Mouse (Mus musculus): ENCODE data around the gene Mphosph10.

The Mphosph10 gene

DNA sequence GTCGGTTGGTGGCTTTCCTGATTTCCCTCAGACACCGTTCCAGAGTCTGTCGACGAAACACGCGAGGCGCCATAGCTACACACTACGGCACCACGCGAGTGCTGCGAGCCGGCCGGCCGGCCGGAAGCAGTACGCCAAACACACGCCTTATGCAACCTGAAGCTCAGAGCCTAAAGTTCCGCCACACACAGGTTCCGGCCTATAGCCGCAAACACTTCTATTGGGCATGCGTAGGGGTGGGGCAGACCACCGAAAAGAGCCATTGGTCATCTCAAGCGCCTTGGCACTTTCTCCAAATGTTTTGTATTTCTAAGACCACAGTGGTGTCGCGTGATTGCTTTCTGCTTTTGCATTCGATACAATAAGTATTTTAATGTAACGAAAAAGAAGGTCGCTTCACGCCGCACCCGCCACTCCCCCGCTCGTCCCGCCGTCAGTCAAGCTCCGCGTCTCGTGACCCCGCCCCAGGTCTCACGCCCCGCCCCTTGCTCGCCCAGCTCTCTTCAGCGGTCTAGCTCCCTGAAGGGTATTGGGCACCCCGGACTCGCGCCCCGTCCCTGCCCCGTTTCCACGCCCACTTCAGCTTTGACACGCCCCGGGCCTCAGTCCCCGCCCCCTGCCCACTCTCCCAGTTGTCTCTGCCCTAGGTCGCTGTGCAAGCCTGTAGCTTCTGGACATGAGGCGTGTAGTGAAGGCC, at the start of gene Mphosph10, which contains the start of gene Mcee:
Gene Mphosph10, minus strand, starts transcription at position 147 of the 697 bp plus-strand sequence.
Gene Mcee, plus strand, starts transcription at position 486 of the 697 bp plus-strand sequence.
- peak; percentile 97 to 99 for DNase-seq

DNA sequence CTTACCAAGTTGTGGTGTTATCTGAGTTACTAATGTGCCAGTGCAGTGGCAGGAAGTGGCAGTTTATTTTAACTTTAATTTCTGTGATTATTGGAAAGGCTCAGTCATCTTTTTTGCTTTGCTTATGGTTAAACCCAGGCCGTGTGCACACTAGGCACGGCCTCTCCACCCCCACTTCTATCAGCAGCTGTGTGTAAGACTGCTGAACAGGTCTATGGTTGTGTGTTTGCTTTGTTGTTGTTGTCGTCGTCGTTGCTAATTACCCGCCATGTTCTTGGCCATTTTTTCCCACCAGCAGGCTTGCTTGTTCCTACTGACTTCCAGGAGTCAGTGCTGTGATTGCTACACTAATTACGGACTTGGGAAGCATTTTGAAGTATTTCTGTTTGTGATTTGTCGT, 48.5 kb upstream of the Mphosph10 start:
- DNase-seq: no peak

DNA sequence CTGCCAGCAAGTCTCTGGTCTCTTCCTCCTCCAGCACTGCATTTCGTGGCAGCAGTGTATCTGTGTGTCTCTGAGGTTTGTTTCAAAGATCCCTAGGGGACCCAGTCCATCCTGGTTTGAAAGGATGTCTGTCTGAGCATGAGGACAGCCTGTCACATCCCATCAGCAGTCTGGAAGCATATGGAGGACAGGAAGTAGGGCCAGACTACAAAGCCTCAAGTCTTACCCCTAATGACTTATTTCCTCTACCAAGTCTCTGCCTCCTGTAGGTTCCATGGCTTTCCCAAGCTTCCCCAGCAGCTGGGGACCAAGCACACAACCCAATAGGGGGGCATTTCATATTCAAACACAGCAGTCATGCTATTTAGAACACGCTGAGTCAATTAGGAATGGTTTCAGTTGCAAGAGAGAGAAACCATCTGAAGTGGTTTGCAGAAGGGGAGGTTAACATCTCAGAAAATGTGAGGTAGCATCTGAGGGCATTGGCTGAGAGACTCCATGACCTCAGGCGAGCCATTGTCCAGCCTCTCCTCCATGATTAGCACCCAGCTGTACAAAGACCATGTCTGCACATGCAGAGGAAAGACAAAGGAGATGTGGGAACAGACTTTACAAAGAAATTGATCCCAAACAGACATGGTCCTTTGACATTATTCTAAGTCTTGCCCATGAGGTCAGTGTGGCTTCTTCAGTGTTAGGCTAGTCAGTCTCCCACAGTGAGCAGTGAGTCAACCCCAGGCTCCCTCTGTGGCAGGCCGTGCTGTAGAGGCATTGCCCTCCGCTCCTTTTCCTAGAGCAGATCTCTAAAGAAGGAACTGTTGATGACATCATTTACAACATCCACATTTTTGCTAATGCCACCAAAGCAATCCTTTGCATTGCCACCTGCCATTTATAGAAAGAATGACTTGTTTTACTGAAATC, 47.8 kb upstream of the Mphosph10 start:
- no peak for DNase-seq

DNA sequence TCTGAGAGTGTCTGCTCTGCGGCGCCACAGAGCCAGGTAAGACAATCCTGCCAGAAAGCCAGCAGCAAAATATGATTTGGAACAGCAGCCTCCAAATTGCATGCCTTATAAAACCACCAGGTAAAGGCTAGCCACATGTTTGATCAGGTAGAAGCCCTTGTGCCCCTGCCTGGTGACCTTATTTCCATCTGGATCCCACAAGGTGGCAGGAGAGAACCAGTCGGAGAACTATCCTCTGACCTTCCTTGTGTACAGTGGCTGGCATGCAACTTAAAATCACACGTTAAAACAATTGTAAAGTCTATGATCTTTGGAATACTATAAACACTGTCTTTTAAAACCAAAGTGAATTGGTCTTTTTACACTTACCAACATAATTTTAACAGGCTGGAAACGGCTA, 32.8 kb upstream of the Mphosph10 start:
- no peak for DNase-seq

DNA sequence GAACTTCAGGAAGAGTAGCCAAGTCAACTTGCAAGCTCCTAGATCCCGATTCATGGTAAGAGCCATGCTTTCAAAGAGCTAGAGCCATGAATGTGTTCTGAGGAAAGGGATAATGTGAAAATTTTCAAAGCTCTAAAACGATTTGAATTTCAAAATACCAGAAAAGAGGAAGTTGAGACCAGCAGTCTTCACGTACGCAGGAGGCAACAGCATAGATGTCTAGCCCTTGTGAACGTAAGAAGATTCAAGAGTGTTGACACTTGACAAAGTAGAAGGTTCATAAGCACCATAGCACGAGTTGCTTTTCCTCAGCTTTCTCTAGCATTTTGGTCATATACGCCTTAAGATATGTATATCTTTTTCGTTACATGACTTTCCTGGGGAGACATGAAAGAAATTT, 11.9 kb upstream of the Mphosph10 start:
- DNase-seq: no peak

DNA sequence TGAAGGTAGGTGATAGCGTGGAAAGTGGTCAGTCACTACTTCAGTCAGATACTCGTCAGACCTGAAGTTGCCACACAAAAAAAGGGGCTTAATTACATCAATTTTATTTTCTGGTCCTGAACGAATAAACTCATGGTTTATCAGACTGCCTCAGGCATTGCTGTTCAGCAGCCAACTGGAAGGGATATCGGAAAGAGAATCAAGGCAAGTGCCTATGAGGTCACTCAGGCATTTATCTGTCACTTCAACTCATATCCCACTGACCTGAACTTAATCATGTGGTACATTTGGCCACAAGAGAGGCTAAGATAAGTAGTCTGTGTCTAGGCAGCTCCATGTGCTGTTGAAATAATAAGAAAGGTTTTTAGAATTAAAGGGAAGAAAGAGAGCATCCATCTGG, 10.4 kb upstream of the Mphosph10 start:
- DNase-seq: no peak

DNA sequence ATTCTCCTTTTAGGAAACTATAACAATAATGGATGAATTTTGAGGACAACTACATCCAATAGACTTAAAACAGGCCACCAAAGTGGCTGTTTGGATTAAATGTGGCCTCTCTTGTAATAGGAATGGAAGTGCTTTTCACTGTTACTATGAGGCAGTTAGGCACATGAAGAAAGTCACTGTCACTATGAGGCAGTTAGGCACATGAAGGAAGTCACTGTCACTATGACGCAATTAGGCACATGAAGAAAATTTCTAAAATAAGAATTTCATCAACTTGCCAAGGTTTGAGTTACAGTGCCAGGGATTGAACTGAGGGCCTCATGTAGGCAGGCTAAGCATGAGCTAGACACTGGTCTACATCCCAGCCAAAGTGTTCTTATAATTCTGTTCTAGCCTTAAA, 8.7 kb upstream of the Mphosph10 start:
- DNase-seq: no peak

DNA sequence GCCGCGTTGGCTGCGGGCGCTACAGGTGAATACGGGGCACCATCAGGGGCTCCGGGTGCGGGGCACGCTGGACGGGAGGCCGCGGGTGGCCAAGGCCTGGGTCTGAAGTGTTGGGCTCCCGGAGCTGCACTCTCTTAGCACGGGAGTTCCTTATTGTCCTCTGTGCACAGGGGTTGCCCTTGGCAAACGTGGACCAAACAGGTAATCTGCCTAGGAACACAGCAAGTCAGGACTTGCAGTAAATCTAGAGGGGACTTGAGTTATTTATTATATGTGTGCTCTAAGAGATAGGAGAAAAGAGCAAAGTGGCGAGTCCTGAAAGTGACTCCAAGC, 717 bp upstream of the Mphosph10 start:
- DNase-seq: no peak

DNA sequence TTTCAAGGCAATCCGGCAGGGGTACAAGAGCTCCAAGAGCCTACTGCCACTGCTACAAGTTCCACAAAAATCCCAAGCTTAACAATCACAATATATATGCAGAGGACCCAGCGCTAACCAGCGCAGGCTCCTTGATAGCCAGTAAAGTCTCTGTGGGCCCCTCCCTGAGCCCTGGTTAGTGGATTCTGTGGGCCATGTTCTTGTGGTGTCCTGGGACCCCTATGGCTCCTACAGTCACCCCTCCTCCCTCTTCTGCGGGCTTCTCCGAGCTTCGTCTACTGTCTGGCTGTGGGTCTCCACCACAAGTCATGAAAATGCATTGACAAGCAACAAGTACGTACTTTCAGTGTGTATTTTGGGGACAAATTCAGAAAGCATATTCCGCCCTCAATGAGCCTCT, 589 bp downstream of the Mphosph10 start:
- DNase-seq: peak in 1 of 2 experiments; percentile 4

DNA sequence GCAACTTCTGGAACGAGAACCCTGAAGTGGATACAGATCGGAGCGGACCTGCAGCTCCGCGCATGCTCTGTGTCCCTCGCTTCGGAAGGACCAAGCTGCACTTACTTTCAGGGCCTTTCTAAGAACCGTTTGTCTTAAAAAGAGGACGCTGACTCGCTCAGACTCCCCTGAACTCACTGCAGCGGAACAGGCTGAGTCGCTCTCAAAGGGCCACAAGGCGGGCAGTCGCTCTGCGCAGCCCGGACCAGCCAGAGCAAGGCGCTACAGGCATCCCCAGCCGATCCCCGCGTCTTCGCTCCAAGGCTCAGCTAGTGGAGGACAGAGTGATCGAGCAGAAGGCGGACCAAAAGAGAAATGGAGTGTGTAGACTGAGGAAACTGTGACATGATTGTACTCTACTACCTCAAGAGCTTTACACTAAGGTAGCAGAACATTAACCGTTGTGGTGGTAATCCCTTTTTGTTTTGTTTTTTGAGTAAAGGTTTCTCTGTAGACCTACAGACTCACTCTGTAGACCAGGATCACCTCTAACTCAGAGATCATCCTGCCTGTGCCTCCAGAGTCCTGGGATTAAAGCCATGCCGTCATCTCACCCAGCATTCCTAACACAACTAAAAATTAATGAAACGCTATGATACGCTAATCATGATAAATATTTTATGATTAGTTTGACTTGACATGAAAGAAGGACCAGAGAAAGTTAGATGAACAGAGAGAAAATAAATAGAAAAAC, 18.1 kb downstream of the Mphosph10 start, which contains the start of gene Fan1:
Gene Fan1, minus strand, starts transcription at position 266 of the 733 bp plus-strand sequence.
- peak; percentile 82 to 91 for DNase-seq

DNA sequence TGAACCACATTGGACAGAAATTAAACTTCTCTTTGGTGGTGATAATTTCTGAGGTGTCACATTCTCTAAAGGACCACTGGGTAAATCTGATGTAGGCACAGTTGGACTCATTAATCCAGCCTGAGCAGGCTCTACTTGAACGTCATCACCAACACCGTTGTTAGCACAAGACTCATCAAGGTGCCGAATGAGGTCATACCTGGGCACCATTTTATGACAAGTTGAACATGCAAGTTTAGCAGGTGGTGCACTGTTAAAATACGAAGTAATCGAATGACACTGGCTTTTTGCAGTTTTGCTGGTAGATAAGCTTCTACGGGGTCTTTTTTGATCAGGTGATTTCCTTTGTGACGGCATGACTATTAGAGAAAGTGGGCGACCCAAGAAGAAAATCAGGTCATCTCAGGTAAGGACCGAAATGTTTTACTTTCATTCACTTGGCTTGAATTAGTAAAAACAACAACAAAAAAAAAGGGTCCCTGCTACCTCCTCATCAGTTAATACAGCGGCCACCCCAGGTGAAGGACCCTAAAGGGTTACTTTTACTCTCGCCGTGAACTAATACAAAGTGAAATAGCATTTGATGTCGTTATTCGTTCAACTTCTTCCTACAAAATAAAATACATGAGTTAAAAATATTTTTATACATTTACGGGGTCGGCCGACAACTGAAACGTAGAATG, 18.8 kb downstream of the Mphosph10 start:
- DNase-seq: no peak

DNA sequence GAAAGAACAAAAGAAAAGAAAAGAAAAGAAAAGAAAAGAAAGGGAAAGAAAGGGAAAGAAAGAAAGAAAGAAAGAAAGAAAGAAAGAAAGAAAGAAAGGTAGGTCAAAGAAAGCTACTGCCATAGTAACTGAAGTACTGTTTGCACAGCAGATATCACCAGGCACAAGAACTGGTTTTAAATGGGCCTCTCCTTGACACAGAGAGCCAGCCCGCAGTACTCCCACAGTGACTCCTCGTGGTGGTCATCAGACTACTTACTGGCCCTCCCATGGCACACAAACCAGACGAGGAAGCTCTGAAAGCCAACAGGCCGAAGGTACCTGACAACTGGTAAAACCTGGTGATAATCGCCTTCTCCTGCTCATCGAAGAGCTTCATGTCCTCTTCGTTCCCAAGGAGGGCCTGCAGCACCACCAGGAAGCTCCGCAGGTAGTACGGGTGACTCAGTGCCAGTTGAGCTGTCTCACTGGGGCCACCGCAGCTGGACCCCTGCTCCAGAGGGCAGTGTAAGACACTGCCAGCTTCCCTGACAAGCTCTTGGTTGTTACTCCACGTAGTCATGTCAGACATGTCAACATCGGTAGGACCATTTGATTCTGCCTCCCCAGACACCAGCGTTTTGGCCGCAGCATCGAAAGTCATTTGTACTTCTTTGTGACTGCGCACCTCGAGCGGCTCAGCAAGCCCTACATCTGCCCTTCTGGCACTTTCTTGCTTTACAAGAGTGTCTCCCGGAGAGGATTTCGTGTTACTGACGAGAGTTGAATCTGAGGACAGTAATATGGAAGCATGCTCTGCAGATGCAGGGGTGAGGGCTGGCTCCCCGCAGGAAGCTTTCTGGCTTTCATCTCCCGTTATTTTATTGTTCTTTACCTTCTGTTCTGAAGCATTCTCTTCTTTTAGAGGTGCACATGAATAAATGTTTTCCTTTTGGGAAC, 19.9 kb downstream of the Mphosph10 start:
- DNase-seq: no peak

DNA sequence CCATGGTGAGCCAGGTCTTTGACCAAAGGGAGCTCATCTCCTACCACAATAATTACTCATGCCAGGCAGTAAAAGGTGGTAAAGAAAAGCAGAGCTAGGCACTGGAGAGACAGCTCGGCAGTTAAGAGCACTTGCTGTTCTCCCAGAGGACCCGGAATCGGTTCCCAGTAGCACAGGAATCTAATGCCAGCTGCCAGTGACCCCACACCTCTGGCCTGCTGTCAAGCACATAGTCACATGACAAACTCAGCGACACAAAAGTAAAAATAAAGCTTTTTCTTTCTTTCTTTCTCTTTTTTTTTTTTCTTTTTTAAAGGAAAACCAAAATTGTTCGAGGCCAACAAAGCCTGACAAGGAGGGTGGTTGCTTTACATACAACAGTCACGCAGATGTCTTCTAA, 22.2 kb downstream of the Mphosph10 start:
- DNase-seq: no peak

DNA sequence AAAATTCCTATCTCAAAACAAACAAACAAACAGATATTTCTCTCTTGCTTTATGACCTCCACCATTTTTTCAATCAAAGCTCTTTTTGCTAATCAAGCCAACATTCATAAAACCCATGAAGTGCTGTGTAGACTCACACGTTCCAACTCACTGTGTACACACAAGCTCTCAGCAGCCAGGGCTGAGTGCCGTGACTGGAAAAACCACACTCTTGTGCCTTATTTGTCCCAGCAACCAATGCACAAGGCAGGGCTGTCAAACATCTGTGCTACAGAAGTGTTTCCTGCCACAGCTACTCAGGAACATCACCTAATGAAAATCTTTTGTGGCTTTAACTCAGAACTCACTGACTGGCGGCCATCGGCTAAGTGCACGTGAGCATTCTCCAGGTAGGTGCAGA, 26.2 kb downstream of the Mphosph10 start:
- no peak for DNase-seq

DNA sequence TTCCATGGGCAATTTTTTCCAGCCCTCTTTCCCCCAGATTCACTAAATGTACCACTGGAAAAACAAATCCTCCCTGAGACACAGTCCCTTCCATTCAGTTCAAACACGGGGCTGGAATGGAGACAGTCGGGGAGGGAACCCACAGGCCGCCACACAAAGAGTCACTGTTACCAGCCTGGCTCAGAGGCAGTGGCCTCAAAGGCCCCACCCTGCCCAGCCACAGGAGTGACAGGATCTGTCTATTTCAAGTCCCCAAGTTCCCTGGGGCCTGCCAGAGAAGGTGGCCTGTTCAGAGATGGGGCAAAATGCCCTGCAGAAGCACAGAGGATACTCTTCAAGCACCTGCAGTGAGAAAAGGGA, 31.5 kb downstream of the Mphosph10 start:
- DNase-seq: no peak

DNA sequence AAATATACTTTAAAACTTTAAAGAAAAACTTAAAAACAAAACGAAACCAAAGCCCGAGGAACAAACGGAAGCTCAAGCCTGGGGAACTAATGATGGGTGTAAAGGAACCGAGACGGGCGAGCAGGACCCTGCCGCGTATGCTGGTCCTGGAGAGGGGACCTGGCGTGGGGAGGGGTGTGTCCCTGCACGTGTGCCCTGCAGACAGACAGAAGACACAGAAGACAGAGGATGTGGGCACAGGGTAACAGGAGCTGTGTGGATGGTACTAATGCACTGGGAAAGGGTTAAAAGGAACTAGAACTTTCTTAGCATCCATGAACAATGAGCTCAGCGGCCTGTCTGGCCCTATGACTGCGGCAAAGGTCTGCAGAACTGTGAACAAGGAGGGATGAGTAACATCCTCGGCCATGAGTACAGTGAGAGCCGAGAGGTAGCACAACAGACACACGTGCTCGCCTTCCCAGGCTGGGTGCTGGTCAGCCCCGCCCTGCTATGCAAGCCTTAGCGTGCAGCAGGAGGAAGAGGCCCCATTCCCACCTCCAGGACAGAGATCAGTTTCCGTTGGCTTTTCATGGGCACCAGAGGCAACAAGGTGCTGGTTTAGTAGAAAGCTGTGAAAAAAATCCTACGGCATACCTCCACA, 32.0 kb downstream of the Mphosph10 start:
- no peak for DNase-seq

DNA sequence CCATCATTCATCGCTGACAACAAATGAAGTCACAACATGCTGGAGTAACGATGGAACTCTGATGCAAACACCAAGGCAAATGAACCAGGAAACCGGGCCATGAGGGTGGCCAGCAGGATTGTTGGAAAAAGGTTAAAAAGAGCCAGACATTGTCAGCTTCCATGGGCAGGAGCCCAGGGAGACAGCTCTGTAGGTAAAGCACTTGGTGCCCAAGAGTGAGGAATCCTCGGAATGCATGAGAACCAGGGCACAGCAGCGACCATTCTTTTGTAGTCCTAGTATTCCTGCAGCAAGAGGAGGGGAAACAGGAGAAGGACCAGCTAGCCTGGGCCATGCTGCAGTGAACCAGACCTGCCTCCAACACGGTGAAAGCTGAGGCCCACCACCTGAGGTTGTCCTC, 33.4 kb downstream of the Mphosph10 start:
- DNase-seq: no peak

DNA sequence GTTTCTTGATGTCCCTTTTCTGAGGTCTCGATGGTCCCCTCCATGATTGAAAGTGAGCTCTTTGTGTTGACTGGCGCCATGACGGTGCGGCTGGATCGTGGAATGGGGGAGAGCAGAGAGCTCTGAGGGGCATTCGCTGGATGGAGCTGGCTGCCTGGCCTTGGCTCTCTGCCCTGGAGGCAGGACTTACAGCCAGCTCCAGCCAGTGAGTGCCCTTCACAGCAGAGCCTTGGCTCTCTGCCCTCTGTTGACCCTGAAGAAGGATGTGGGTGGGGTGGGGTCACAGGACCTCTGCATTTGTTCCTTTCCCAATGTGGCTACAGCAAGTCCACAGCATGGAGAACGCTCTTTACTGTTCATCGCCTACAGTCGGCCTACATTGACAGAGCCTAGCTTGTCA, 34.7 kb downstream of the Mphosph10 start:
- peak; percentile 38 to 57 for DNase-seq

DNA sequence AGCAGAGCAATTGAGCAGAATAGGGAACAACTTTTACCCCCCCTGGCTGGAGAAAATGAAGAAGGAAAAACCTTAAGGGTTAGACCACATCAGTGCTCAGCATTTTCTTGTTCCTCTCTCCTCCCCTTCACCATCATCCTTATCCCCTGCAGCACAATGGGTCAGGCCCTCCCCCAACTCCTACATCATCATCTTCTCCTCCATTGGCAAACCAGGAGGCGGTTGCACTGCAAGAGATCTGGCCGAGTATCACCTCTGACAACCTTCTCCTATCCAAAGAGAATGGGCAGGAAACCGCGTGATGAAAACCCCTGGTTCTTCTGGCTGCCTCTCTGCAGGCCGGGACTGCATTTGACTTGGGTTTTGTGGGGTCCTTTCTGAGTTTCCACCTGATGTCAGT, 35.4 kb downstream of the Mphosph10 start:
- no peak for DNase-seq

DNA sequence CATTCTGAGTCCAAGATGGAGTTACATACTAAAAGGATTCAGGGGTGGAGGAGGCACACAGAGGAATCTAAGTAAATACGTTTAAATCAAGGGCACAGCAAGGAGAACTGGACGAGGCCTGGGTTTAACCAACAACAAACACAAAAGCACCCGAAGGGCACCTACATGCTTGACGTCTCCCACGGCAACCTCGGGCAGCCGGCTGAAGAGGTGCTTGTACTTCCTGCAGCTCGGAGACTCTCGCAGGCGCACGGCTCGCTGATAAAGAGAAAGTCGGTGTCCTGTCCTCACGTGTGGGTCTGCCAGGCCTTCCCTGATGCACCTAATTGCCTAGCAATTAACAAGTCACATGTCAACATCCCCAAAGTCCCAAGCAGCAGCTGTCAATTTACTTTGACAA, 37.9 kb downstream of the Mphosph10 start:
- no peak for DNase-seq

DNA sequence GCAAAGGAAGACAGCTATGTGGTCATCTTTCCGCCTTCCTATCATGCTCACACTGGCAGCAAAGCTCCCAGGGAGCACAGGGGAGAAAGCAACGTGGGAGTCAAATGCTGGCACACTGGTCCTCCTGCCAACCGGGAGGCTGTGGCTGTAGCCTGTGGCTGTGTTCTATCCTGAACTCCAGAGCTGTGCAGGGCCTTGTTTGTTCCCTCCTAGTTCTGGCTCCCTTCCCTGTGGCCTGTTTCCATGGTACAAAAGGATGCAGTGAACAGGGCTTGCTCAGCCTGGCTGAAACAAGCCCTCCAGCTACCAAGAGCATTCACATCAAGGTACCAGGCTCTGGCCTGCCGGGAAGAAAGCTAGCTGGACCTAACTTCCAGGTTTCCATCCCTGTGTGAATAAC, 41.0 kb downstream of the Mphosph10 start:
- peak; percentile 38 to 49 for DNase-seq

All from kidney, adult 8-10 months (tissue).